Mouse (Mus musculus) splenic B cell, adult 2 months (primary cell): ENCODE data around the gene Ostc.
A peak's percentile ranks its signal among the peaks of the same experiment; 100 is the strongest.

Experiments used
- DNase-seq: peaks from one replicate; pipeline ENCODE4 v3.0.0-alpha.2; 2011; ENCODE audit warnings: low read depth, low spot score
- H3K27me3 ChIP-seq: 2 replicates; pipeline ENCODE4 v1.6.1; 2012; ENCODE audit warnings: mild to moderate bottlenecking, low read length, moderate library complexity, mixed read lengths; ENCODE audit not compliant: control insufficient read depth, poor library complexity, insufficient read depth, severe bottlenecking
- H3K36me3 ChIP-seq: 2 replicates; pipeline ENCODE4 v1.6.1; 2012; ENCODE audit warnings: mild to moderate bottlenecking, low read length, moderate library complexity, mixed read lengths; ENCODE audit not compliant: control insufficient read depth, poor library complexity, insufficient read depth, severe bottlenecking

Gene Ostc

GRCm38 (mm10) chr3:130708967-130709924 is at the start of gene Ostc:
TSS of gene Ostc (minus strand) at chr3:130709444.
- Histone ChIP-seq H3K36me3 (peaks cover 2% of the 10 kb centered on the region; the same call in 1 of the 2 replicates), H3K27me3 (no peaks in the 10 kb centered on the region)
- DNase-seq = peak; percentile 98

- Histone ChIP-seq H3K36me3 (no peaks in the 10 kb centered on the region), H3K27me3 (no peaks in the 10 kb centered on the region)
- DNase-seq = no peak
Observed at GRCm38 (mm10) chr3:130758157-130758841, 49.1 kb upstream of the Ostc start.

GRCm38 (mm10) chr3:130757117-130757852 is 48.0 kb upstream of the Ostc start:
- H3K36me3 ChIP-seq = no peaks in the 10 kb centered on the region
- no peaks in the 10 kb centered on the region for H3K27me3 ChIP-seq
- no peak for DNase-seq

- no peak for DNase-seq
- Histone ChIP-seq H3K36me3 (no peaks in the 10 kb centered on the region), H3K27me3 (no peaks in the 10 kb centered on the region)
Observed at GRCm38 (mm10) chr3:130749206-130749605, 40.0 kb upstream of the Ostc start.

GRCm38 (mm10) chr3:130746673-130747619 is 37.7 kb upstream of the Ostc start:
- DNase-seq = no peak
- no peaks in the 10 kb centered on the region for H3K36me3 ChIP-seq

GRCm38 (mm10) chr3:130737652-130738361 is 28.6 kb upstream of the Ostc start:
- no peak for DNase-seq
- Histone ChIP-seq H3K27me3 (no peaks in the 10 kb centered on the region), H3K36me3 (no peaks in the 10 kb centered on the region)

More at GRCm38 (mm10) chr3:130746673-130747619, 37.7 kb upstream of the Ostc start:
- H3K27me3 ChIP-seq = no peaks in the 10 kb centered on the region

- Histone ChIP-seq H3K27me3 (no peaks in the 10 kb centered on the region), H3K36me3 (no peaks in the 10 kb centered on the region)
- peak; percentile 32 for DNase-seq
Observed at GRCm38 (mm10) chr3:130736758-130737157, 27.5 kb upstream of the Ostc start.

- peak; percentile 96 for DNase-seq
- peaks cover 11% of the 10 kb centered on the region; the same call in 1 of the 2 replicates for H3K36me3 ChIP-seq
Observed at GRCm38 (mm10) chr3:130730189-130730653, 21.0 kb upstream of the Ostc start, which contains the start of gene Rpl34. TSS of gene Rpl34 (minus strand) at chr3:130730398.

GRCm38 (mm10) chr3:130729472-130730188 is 20.4 kb upstream of the Ostc start:
- peaks cover 11% of the 10 kb centered on the region; the same call in 1 of the 2 replicates for H3K36me3 ChIP-seq
- DNase-seq = peak; percentile 57
- H3K27me3 ChIP-seq = no peaks in the 10 kb centered on the region

More at GRCm38 (mm10) chr3:130730189-130730653, 21.0 kb upstream of the Ostc start, which contains the start of gene Rpl34:
- H3K27me3 ChIP-seq = no peaks in the 10 kb centered on the region

GRCm38 (mm10) chr3:130727676-130728075 is 18.4 kb upstream of the Ostc start:
- H3K36me3 ChIP-seq = peaks cover 11% of the 10 kb centered on the region; the same call in 1 of the 2 replicates
- DNase-seq = no peak
- H3K27me3 ChIP-seq = no peaks in the 10 kb centered on the region

- no peak for DNase-seq
- H3K36me3 ChIP-seq = peaks cover 11% of the 10 kb centered on the region; the same call in 1 of the 2 replicates
- no peaks in the 10 kb centered on the region for H3K27me3 ChIP-seq
Observed at GRCm38 (mm10) chr3:130727036-130727435, 17.8 kb upstream of the Ostc start.

- no peaks in the 10 kb centered on the region for H3K27me3 ChIP-seq
- peaks cover 11% of the 10 kb centered on the region; the same call in 1 of the 2 replicates for H3K36me3 ChIP-seq
- no peak for DNase-seq
Observed at GRCm38 (mm10) chr3:130725718-130726117, 16.5 kb upstream of the Ostc start.
